Mouse (Mus musculus): ENCODE measurements around the gene Lpcat2.

Lpcat2 gene

GRCm38 (mm10) chr8:92855171-92855894, at the start of gene Lpcat2:
Gene Lpcat2, plus strand, starts transcription at chr8:92855339.
- DNase-seq (ENCODE audit: low spot score in 2 of 2), result peak; percentile 58 to 73

DNA sequence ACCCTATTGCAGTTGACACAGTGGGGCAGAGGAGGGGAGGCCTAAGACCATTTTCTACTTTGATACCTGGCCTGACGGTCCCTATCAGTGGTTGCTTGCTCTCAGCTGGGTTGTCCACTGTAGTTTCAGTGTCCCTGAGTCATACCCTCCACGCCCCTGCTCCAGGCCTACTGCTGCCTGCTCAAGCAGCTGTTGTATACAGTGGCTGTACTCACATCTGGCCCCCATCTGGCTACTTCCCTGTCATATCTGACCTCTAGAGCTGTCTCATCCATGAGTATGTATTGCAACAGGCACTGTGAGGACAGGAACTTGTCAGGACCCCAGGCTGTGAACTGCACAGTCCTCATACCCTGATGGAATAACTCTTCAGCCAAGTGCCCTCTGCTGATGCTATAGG, 42.4 kb upstream of the Lpcat2 start:
- no peak for DNase-seq (ENCODE audit: low spot score in 2 of 2)

DNA sequence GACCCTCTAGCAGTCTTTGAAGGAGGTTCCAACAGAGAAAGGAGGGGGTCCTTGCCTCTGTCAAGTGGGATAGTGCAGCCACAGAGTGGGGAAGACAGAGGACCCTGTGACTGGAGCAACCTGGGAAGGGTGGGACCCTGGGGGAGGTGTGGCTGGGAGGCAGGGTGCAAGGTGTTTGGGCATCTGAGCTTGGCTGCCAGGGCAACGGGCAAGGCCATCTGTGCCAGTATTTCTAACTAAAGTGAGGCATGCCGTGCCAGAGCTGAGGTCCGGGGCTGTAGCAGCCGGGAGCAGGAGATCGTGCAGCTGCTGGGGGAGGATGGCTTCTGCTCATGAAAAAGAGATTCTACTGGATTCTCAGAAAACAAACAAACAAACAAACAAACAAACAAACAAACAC, 39.5 kb upstream of the Lpcat2 start:
- no peak for DNase-seq (ENCODE audit: low spot score in 2 of 2)

- DNase-seq (ENCODE audit: low spot score in 2 of 2), result peak; percentile 73 to 89
These were observed 37.0 kb upstream of the Lpcat2 start for GRCm38 (mm10) chr8:92817928-92818818.

DNA sequence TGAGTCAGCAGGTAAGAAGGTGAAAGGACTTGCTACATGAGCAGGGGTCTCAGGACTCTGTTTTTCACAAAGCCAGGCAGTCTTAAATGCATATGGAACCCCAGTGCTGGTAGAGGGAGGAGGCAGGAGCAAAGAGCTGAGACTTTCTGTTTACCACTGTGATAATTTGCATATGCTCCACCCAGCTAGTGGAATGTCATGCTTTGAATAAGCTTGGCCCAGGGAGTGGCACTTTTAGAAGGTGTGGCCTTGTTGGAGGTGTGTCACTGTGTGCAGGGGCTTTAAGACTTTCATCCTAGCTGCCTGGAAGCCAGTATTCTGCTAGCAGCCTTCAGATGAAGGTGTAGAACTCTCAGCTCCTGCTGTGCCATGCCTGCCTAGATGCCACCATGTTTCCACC, 34.0 kb upstream of the Lpcat2 start:
- no peak for DNase-seq (ENCODE audit: low spot score in 2 of 2)

- DNase-seq (ENCODE audit: low spot score in 2 of 2), result no peak
These were observed 32.8 kb upstream of the Lpcat2 start for GRCm38 (mm10) chr8:92822386-92822785.

DNA sequence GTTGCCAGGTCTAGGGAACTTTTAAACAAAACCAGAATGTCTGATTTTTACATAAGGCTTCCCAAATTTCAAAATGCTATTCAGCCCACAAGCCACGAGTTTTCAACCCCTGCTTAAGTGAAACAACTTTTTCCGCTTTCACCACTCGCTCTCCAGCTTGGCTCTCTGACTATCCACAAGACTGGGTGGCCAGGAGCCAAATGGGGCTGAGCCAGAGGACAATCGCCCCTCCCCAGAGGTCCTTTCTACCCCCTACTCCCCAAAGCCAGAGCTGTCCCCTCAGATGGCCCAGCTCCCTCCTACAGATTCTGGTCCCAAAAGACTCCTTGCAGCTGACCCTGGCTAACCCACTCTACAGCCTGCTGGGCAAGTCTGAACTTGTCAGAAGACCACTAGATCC, 29.1 kb upstream of the Lpcat2 start:
- no peak for DNase-seq (ENCODE audit: low spot score in 2 of 2)

DNA sequence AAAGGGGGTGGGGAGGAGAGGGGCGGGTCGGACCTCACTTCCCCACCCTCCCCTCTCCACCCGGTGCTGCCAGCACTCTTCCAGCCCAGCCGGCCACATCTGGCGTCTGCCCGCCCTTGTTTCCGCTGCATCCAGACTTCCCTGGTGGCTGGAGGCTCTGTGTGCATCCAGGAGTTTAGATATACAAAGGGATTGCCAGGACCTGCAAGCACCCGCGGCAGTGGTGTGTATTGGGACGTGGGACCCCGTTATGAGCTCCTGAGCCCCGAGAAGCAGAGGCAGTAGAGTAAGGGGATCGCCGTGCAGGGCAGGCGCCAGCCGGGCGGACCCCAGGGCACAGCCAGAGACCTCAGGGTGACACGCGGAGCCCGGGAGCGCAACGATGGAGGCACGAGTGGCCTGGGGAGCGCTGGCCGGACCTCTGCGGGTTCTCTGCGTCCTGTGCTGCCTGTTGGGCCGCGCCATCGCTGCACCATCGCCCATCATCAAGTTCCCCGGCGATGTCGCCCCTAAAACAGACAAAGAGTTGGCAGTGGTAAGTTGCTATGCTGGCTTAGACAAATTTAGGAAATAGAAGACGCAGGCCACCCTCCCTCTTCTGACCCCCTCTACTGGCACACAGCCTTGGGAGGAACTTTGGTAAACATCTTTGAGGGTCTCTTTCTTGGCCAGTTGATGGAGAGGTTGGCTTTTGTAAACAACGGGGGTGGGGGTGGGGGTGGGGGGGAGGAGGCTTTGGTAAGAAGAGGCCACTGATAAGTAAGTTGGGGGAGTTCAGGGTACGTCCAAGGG, 27.7 kb upstream of the Lpcat2 start, which contains the start of gene Mmp2:
Gene Mmp2 (plus strand): TSS at position 49 of the 792 bp plus-strand sequence.
- DNase-seq (ENCODE audit: low spot score in 2 of 2), result no peak

DNA sequence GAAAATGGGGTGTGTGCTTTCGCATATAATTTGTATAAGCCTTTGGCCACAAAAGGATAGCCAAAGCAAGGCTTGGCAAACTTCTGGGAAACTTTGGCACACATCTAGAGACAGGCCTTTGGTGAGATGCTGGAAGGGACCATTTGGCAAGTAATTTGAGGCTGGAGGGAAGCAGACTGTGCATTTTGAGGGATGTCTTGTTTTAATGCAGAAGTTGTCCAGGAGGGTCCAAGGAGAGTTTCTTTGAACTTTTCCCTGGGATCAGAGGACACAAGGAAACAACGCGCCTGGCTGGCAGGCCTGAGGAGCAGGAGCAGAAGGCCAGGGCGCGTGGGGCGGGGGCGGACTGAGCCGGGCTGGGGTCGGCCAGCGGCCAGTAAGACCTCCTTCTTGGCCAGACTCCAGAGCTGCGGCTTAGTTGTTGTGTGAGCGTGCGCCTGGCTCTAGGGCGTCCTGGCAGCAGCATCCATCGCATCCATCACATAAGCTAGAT, 26.8 kb upstream of the Lpcat2 start:
- DNase-seq (ENCODE audit: low spot score in 2 of 2), result peak; percentile 29 to 60

DNA sequence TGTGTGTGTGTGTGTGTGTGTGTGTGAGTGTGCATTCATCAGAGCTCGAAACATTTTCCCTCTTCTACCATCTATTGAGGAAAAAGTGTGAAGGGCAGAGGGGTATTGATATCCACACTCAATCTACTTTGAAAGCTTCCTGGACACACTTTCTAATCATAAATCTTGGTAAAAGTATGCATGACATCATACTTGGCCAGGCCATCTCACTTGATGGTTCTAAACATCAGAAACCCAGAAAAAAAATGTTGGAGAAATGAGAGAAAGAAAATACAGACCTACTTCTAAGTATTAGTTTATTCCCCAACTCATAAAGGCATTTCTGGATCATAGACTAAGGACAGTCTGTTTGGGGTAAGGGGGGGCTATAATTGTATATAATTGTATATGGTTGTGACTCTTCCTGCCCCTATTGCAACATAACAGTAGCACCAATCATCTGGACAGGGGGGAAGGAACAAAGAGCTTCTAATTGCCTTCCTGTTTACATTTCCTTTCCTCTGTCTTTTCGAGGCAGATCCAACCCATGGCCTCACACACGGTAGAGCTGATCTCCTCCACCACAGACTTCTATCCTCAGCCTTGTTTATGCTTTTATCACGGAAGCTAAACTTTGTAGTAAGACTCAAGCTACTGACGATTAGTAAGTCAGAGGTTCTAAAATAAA, 20.9 kb upstream of the Lpcat2 start:
- DNase-seq (ENCODE audit: low spot score in 2 of 2), result no peak

DNA sequence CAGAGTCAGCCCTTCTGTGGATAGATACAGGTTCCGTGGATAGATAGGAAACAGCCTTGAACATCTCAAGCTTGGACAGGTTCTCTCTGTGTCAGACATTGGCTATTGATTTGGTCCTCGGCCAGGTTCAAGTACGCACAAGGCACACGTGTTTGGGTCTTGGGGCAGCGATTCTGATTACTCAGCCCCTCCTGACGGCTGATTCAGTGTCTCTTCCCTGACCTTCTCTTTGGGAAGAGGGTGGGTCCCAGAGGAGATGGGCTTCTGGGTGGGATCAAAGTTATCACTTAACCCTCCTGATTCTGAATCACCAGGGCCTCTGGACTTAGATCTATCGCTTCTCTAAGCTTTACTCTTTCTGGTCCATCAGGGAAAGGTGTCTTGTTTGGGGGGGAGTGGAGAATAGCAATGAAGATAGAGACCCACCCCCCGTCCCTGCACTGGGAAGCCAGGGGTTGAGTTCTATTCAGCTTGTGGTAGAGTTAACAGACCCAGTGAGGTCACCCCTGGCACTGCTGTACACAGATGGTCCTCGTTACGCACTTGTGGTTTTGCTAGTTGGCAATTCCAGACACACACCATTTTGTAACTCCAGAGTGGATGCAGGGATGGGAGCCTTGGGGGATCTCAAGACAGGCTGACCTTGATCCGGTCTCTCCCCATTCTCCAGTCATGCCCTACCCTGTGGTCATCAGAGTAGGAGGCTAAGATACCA, 20.2 kb upstream of the Lpcat2 start:
- no peak for DNase-seq (ENCODE audit: low spot score in 2 of 2)

- no peak for DNase-seq (ENCODE audit: low spot score in 2 of 2)
These were observed 19.2 kb upstream of the Lpcat2 start for GRCm38 (mm10) chr8:92835901-92836300.

DNA sequence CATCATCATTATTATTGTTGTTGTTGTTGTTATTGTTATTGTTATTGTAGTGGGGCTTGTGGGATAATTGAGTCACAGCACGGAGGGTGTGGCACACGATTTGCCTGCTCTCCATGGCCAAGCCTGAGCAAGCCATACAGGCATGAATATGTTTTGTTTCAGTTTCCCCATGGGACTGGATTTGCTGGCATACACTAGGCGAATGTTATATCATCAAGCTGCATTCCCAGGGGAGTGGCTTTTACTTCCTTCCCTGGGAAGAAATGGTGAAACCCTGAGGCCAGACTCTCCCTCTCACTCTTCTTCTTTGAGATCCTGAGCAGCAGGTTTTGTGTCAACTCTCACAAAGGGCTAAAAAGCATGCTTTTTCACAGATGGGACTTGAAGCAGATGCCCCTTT, 16.5 kb upstream of the Lpcat2 start:
- DNase-seq (ENCODE audit: low spot score in 2 of 2), result no peak

- no peak for DNase-seq (ENCODE audit: low spot score in 2 of 2)
These were observed 16.0 kb upstream of the Lpcat2 start for GRCm38 (mm10) chr8:92839161-92839560.

DNA sequence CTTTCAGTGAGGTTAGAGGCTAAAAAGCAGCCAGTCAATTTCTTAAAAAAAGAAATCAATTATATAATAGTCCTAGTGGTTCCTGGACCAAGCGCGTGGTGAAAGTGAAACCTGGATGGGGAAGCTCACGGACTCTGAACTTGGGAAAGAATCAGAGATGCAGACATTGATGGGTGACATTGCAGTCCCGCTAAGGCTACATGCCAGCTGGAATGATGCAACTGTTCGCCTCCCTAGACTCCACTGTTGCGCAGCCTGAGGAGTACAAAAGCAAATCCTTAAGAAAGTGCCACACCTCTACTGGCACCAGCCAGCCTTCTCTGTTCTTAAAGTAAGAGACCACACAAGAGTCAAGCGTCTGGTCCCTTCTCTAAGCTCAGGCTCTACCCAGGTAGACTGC, 15.3 kb upstream of the Lpcat2 start:
- no peak for DNase-seq (ENCODE audit: low spot score in 2 of 2)

DNA sequence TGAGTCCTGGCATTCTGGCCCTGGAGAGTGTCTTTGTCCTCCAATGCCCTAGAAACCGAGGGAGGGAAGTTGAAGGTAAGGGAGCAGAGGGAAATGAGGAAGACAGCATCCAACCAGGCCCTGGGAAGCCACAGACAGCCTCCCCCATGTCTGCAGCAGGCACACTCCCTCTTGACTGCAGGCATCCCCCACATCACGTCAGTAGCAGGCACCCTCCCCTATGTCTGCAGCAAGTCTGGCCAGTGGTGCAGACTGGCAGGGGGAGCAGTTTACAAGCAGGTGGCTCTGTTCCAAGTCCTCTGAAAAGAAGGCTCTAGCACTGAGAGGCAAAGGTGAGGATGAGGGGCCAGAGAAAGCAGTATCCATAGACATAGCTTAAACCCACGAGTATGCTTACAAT, 8.5 kb upstream of the Lpcat2 start:
- no peak for DNase-seq (ENCODE audit: low spot score in 2 of 2)

DNA sequence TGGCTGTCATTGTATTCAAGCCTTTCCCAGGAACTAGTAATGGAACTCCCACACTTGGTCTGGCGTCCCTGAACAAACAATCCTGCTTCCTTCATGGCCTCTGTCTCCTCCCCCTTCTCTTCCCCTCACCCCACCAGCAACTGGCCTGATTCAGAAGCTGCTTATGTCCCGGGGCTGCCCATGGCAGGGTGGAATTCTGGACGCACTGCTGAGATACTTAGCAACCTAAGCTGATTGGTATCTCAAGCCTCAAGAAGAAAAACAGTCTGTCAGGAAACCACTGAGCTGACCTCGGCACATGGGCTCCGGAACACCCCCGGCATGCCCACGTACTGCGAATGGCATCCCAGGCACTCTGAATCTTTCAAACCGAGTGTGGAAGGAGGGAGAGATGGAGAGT, 7.8 kb upstream of the Lpcat2 start:
- DNase-seq (ENCODE audit: low spot score in 2 of 2), result no peak

GRCm38 (mm10) chr8:92849261-92849660, 5.9 kb upstream of the Lpcat2 start:
- DNase-seq (ENCODE audit: low spot score in 2 of 2), result no peak

- DNase-seq (ENCODE audit: low spot score in 2 of 2), result peak; percentile 74 to 82
These were observed 4.9 kb upstream of the Lpcat2 start for GRCm38 (mm10) chr8:92850239-92850638.

DNA sequence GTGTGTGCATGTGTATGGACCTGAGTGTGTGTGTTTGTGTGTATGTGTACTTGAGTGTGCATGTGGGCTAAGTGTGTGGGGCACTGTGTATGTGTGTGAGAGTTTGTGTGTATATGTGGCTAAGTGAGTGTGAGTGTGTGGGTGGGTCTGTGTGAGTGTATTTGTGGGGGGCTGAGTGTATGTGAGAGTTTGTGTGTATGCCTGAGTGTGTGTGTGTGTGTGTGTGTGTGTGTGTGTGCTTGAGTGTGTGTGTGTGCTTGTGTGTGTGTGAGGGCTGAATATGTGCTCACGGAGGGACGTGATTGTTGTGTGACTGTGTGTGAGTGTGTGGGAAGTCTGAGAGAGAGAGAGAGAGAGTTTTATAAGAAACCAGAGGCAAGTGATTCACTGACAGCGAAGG, 3.8 kb upstream of the Lpcat2 start:
- DNase-seq (ENCODE audit: low spot score in 2 of 2), result no peak

All from frontal cortex, postnatal 10 days (tissue).